Mouse (Mus musculus) embryonic facial prominence, embryonic 10.5 days (tissue): Measurements from ENCODE around the gene Wdr26. TPM values are rescaled to one million over a fixed set of nuclear protein-coding genes. Genes with fewer than 3 reads are reported as not detected.
A peak's percentile ranks its signal among the peaks of the same experiment; 100 is the strongest.

Source experiments
- DNase-seq: peaks from one replicate; pipeline ENCODE4 v3.0.0-alpha.2; 2017; ENCODE audit warnings: low spot score
- H3K27ac ChIP-seq: fragments of 300-500 bp; sonication (generic); replicated peaks from 2 replicates; pipeline ENCODE4 v1.5.1; 2016; ENCODE audit warnings: mild to moderate bottlenecking
- H3K27me3 ChIP-seq: fragments of 300-500 bp; sonication (generic); replicated peaks from 2 replicates; pipeline ENCODE4 v1.6.1; 2016; ENCODE audit warnings: low read depth, mild to moderate bottlenecking; ENCODE audit not compliant: poor library complexity, severe bottlenecking
- H3K36me3 ChIP-seq: fragments of 300-500 bp; sonication (generic); replicated peaks from 2 replicates; pipeline ENCODE4 v1.6.1; 2016; ENCODE audit warnings: mild to moderate bottlenecking, moderate library complexity
- H3K4me1 ChIP-seq: fragments of 300-500 bp; sonication (generic); 2 replicates; pipeline ENCODE4 v1.6.1; 2016
- H3K4me3 ChIP-seq: fragments of 300-500 bp; sonication (generic); 2 replicates; pipeline ENCODE4 v1.5.1; 2016; ENCODE audit warnings: mild to moderate bottlenecking, moderate library complexity
- H3K9me3 ChIP-seq: fragments of 300-500 bp; sonication (generic); 2 replicates; pipeline ENCODE4 v1.6.1; 2016; ENCODE audit warnings: mild to moderate bottlenecking
- WGBS: fragments of 180-500 bp; shearing (Covaris S2); methylation state at CpG from one replicate; pipeline ENCODE4 v1.1.7; 2016; 5-methylcytosine and 5-hydroxymethylcytosine counted together
- polyA plus RNA-seq: library from polyadenylated mRNA; unstranded; fragments of >200 nt; fragmentation: Nextera tagmentation; extraction: Ambion mirVana; gene quantifications from 2 replicates; pipeline ENCODE4 v1.2.1, GENCODE M21; 2016

The Wdr26 gene
- polyA plus RNA-seq, 1 experiment from 2014 or later, result 30.3 TPM

- Histone ChIP-seq H3K27ac (peak overlapping the region; percentile 97), H3K9me3 (no peaks in the 10 kb centered on the region), H3K27me3 (no peaks in the 10 kb centered on the region), H3K4me3 (peak overlapping the region; percentile 100), H3K4me1 (peaks cover 29% of the 10 kb centered on the region), H3K36me3 (peaks cover 39% of the 10 kb centered on the region)
- 21% methylated on average over 4 of the region's 4 CpGs for WGBS
- DNase-seq, result no peak
These were observed 1.7 kb downstream of the Wdr26 start for GRCm38 (mm10) chr1:181210147-181210546.

GRCm38 (mm10) chr1:181199446-181199845, 12.4 kb downstream of the Wdr26 start:
- Histone ChIP-seq H3K4me3 (no peak overlapping the region), H3K9me3 (no peaks in the 10 kb centered on the region), H3K27me3 (no peaks in the 10 kb centered on the region), H3K27ac (no peak overlapping the region), H3K36me3 (peaks cover 95% of the 10 kb centered on the region), H3K4me1 (no peaks in the 10 kb centered on the region)
- DNase-seq, result no peak
- 90% methylated on average over 4 of the region's 4 CpGs for WGBS

- WGBS, result 89% methylated on average over 4 of the region's 4 CpGs
- no peaks in the 10 kb centered on the region for H3K27me3 ChIP-seq
- no peaks in the 10 kb centered on the region for H3K9me3 ChIP-seq
- no peak overlapping the region for H3K4me3 ChIP-seq
- peaks cover 99% of the 10 kb centered on the region for H3K36me3 ChIP-seq
- DNase-seq, result no peak
- H3K4me1 ChIP-seq, result no peaks in the 10 kb centered on the region
- H3K27ac ChIP-seq, result no peak overlapping the region
These were observed 22.9 kb downstream of the Wdr26 start for GRCm38 (mm10) chr1:181188925-181189324.

- Histone ChIP-seq H3K4me3 (no peak overlapping the region), H3K4me1 (0 out of 2 replicates have a peak, but pooled peaks cover 3% of the 10 kb centered on the region), H3K9me3 (no peaks in the 10 kb centered on the region), H3K27me3 (no peaks in the 10 kb centered on the region), H3K27ac (no peak overlapping the region), H3K36me3 (peaks cover 85% of the 10 kb centered on the region)
- no peak for DNase-seq
- 83% methylated on average over 8 of the region's 8 CpGs for WGBS
These were observed 41.6 kb downstream of the Wdr26 start for GRCm38 (mm10) chr1:181170210-181170609.

- Histone ChIP-seq H3K27me3 (no peaks in the 10 kb centered on the region), H3K9me3 (no peaks in the 10 kb centered on the region), H3K36me3 (peaks cover 92% of the 10 kb centered on the region), H3K4me1 (0 out of 2 replicates have a peak, but pooled peaks cover 3% of the 10 kb centered on the region), H3K27ac (no peak overlapping the region), H3K4me3 (no peak overlapping the region)
- no peak for DNase-seq
- WGBS, result 84% methylated on average over 3 of the region's 3 CpGs
These were observed 43.4 kb downstream of the Wdr26 start for GRCm38 (mm10) chr1:181168377-181168776.

- H3K9me3 ChIP-seq, result no peaks in the 10 kb centered on the region
- no peak overlapping the region for H3K27ac ChIP-seq
- peaks cover 95% of the 10 kb centered on the region for H3K36me3 ChIP-seq
- WGBS, result 84% methylated on average over 2 of the region's 2 CpGs
- no peaks in the 10 kb centered on the region for H3K27me3 ChIP-seq
- H3K4me1 ChIP-seq, result 0 out of 2 replicates have a peak, but pooled peaks cover 3% of the 10 kb centered on the region
- no peak for DNase-seq
- H3K4me3 ChIP-seq, result no peak overlapping the region
These were observed 44.0 kb downstream of the Wdr26 start for GRCm38 (mm10) chr1:181167816-181168215.

- no peak for DNase-seq
- Histone ChIP-seq H3K27me3 (no peaks in the 10 kb centered on the region), H3K9me3 (no peaks in the 10 kb centered on the region), H3K36me3 (peaks cover 32% of the 10 kb centered on the region), H3K4me1 (peaks cover 12% of the 10 kb centered on the region), H3K4me3 (peak overlapping the region; percentile 98), H3K27ac (peak overlapping the region; percentile 95)
- 37% methylated on average over 5 of the region's 5 CpGs for WGBS
These were observed 60.3 kb downstream of the Wdr26 start for GRCm38 (mm10) chr1:181151541-181151940.

- Histone ChIP-seq H3K27me3 (no peaks in the 10 kb centered on the region), H3K4me3 (peak overlapping the region; percentile 98), H3K36me3 (peaks cover 28% of the 10 kb centered on the region), H3K4me1 (peaks cover 15% of the 10 kb centered on the region), H3K27ac (peak overlapping the region; percentile 95), H3K9me3 (no peaks in the 10 kb centered on the region)
- DNase-seq, result peak; percentile 91
- under 1% methylated on average over 59 of the region's 59 CpGs for WGBS
These were observed 60.8 kb downstream of the Wdr26 start for GRCm38 (mm10) chr1:181150827-181151534.

GRCm38 (mm10) chr1:181150431-181150826, 61.4 kb downstream of the Wdr26 start:
- Histone ChIP-seq H3K36me3 (peaks cover 22% of the 10 kb centered on the region), H3K4me1 (peaks cover 21% of the 10 kb centered on the region), H3K27ac (0 out of 2 replicates have a peak overlapping the region, but pooled peaks have one; percentile 95), H3K9me3 (no peaks in the 10 kb centered on the region), H3K27me3 (no peaks in the 10 kb centered on the region), H3K4me3 (peak overlapping the region; percentile 98)
- no peak for DNase-seq
- 74% methylated on average over 3 of the region's 3 CpGs for WGBS

GRCm38 (mm10) chr1:181149373-181150017, 62.3 kb downstream of the Wdr26 start:
- Histone ChIP-seq H3K4me1 (peaks cover 27% of the 10 kb centered on the region), H3K36me3 (peaks cover 13% of the 10 kb centered on the region), H3K4me3 (no peak overlapping the region), H3K9me3 (no peaks in the 10 kb centered on the region), H3K27me3 (no peaks in the 10 kb centered on the region), H3K27ac (no peak overlapping the region)
- no peak for DNase-seq
- 81% methylated on average over 3 of the region's 3 CpGs for WGBS

GRCm38 (mm10) chr1:181148540-181148939, 63.3 kb downstream of the Wdr26 start:
- no peaks in the 10 kb centered on the region for H3K27me3 ChIP-seq
- peaks cover 27% of the 10 kb centered on the region for H3K4me1 ChIP-seq
- no peak overlapping the region for H3K4me3 ChIP-seq
- H3K27ac ChIP-seq, result no peak overlapping the region
- no peak for DNase-seq
- WGBS, result 61% methylated on average over 5 of the region's 5 CpGs
- no peaks in the 10 kb centered on the region for H3K9me3 ChIP-seq
- peaks cover 3% of the 10 kb centered on the region; the same call in 1 of the 2 replicates for H3K36me3 ChIP-seq

GRCm38 (mm10) chr1:181146187-181146586, 65.6 kb downstream of the Wdr26 start:
- WGBS, result 88% methylated on average over 2 of the region's 2 CpGs
- Histone ChIP-seq H3K9me3 (no peaks in the 10 kb centered on the region), H3K27me3 (no peaks in the 10 kb centered on the region), H3K4me1 (peaks cover 24% of the 10 kb centered on the region), H3K36me3 (peaks cover 10% of the 10 kb centered on the region), H3K27ac (no peak overlapping the region), H3K4me3 (peak overlapping the region; percentile 79; the same call in 1 of the 2 replicates)
- DNase-seq, result no peak

- Histone ChIP-seq H3K4me1 (peaks cover 24% of the 10 kb centered on the region), H3K27me3 (no peaks in the 10 kb centered on the region), H3K27ac (peak overlapping the region; percentile 88), H3K9me3 (no peaks in the 10 kb centered on the region), H3K36me3 (peaks cover 22% of the 10 kb centered on the region), H3K4me3 (peak overlapping the region; percentile 79)
- DNase-seq, result no peak
- 20% methylated on average over 12 of the region's 12 CpGs for WGBS
These were observed 66.8 kb downstream of the Wdr26 start for GRCm38 (mm10) chr1:181144966-181145365.
